In the genomic region with DNA sequence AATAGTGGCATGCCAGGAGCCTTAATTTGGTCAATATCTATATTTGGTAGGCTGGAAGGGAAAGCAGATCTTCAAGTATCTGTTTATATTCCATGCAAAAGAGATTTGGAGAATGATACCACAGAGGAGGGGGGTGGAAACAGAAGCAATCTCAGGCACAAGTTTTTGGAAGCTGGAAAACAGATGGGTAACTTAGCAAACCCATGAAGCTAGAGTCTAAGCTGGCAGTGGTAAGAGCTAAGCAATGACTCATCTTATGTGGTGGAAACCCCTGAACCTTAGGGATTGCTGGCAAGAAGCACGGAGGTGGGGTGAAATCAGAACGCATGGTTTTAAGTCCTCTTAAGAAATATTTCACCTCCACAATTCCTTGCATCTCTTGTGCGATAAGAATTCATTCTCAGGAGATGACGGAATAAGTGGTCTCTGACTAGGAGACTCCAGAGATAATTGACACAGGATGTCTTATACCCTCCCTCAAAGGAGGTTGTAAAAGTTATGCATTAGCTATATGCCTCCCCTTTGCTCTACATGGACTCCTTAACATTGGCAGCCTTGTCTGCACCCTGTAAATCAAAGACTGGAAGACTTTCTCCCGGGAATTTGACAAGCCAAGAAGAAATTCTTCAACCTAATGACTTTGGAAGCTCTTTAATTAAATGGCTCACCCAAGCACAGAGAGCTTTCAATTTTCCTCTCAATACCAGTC, we compare ENCODE assay signal across 32 mouse cellular contexts. TPM values are rescaled to one million over a fixed set of nuclear protein-coding genes. Genes with fewer than 3 reads are reported as not detected.
DNase-seq lines count a peak whose midpoint lies in the region; ATAC-seq lines count a peak whose summit lies in the region.
"Had no signal": no experiment of that assay in that cellular context is flagged by ENCODE, and none has a peak within 500 bp of the region (broad histone marks: within the 10 kb centered on the region; RNA-seq: fewer than 3 reads in every experiment).

No protein-coding gene starts in this region.

- 0 out of 2 replicates have a peak, but pooled peaks cover 3% of the 10 kb centered on the region for H3K9me3 ChIP-seq in midbrain, embryonic 13.5 days
- H3K9me3 ChIP-seq: embryonic facial prominence, embryonic 13.5 days; heart, embryonic 15.5 days; limb, embryonic 10.5 days; limb, embryonic 15.5 days; liver, embryonic 13.5 days; midbrain, embryonic 15.5 days had no signal

- H3K4me3 ChIP-seq in midbrain, embryonic 13.5 days (replicated peaks), result no peak overlapping the region
- H3K4me3 ChIP-seq: embryonic facial prominence, embryonic 13.5 days; heart, embryonic 15.5 days; limb, embryonic 10.5 days; limb, embryonic 15.5 days; liver, embryonic 13.5 days; midbrain, embryonic 15.5 days had no signal

- 84% methylated on average over 5 of the region's 5 CpGs for WGBS in midbrain, embryonic 13.5 days

- H3K4me1 ChIP-seq in midbrain, embryonic 13.5 days (replicated peaks), result no peaks in the 10 kb centered on the region
- H3K4me1 ChIP-seq: embryonic facial prominence, embryonic 13.5 days; heart, embryonic 15.5 days; limb, embryonic 10.5 days; limb, embryonic 15.5 days; liver, embryonic 13.5 days; midbrain, embryonic 15.5 days had no signal

- H3K4me2 ChIP-seq in midbrain, embryonic 13.5 days (replicated peaks), result no peak overlapping the region
- H3K4me2 ChIP-seq: embryonic facial prominence, embryonic 13.5 days; heart, embryonic 15.5 days; limb, embryonic 15.5 days; liver, embryonic 13.5 days; midbrain, embryonic 15.5 days had no signal

- no peaks in the 10 kb centered on the region for H3K36me3 ChIP-seq in midbrain, embryonic 13.5 days
- H3K36me3 ChIP-seq: embryonic facial prominence, embryonic 13.5 days; heart, embryonic 15.5 days; limb, embryonic 10.5 days; limb, embryonic 15.5 days; liver, embryonic 13.5 days; midbrain, embryonic 15.5 days had no signal

- no peak overlapping the region for H3K27ac ChIP-seq in midbrain, embryonic 13.5 days
- H3K27ac ChIP-seq: embryonic facial prominence, embryonic 13.5 days; heart, embryonic 15.5 days; limb, embryonic 10.5 days; limb, embryonic 15.5 days; liver, embryonic 13.5 days; macrophage; midbrain, embryonic 15.5 days had no signal

- DNase-seq in frontal cortex, postnatal 10 days (ENCODE audit: low spot score in 2 of 2), result no peak
- peak; percentile 21 to 54 for DNase-seq in layer of hippocampus, adult 18-20 months (ENCODE audit: low spot score in 2 of 2)
- DNase-seq in layer of hippocampus, adult 9-10 months (ENCODE audit: low spot score), result no peak
- peak; percentile 17 for DNase-seq in 416B (ENCODE audit: low read depth)
- DNase-seq in brain, adult 2 months (ENCODE audit: low read depth, low spot score), result peak; percentile 71
- DNase-seq: adrenal gland, postnatal 14 days; B cell, adult 2 months; cerebellum, adult 2 months; cerebellum, postnatal 14 days; forebrain, postnatal 0 days; gastrocnemius, postnatal 14 days; kidney, adult 9 months; liver, embryonic 13.5 days; lung, adult 18-20 months; lung, postnatal 10 days; right cerebral cortex, postnatal 4 days; thymus, postnatal 4 days had no signal

- no peak overlapping the region for H3K9ac ChIP-seq in midbrain, embryonic 13.5 days (replicated peaks)
- H3K9ac ChIP-seq: embryonic facial prominence, embryonic 13.5 days; forebrain, postnatal 0 days; heart, embryonic 15.5 days; limb, embryonic 15.5 days; liver, embryonic 13.5 days; midbrain, embryonic 15.5 days had no signal

- ATAC-seq in frontal cortex, adult (ENCODE audit: low TSS enrichment), result peak; percentile 94
- ATAC-seq in midbrain, embryonic 13.5 days, result no peak
- ATAC-seq in CD4-positive, CD25-positive, alpha-beta regulatory T cell, adult 4 months, result no peak
- ATAC-seq: forebrain, postnatal 0 days; hindbrain, embryonic 16.5 days; midbrain, embryonic 15.5 days had no signal

- no peaks in the 10 kb centered on the region for H3K27me3 ChIP-seq in midbrain, embryonic 13.5 days
- H3K27me3 ChIP-seq: CH12.LX; embryonic facial prominence, embryonic 13.5 days; heart, embryonic 15.5 days; limb, embryonic 15.5 days; liver, embryonic 13.5 days; midbrain, embryonic 15.5 days had no signal

RNA-seq across cellular contexts. Expression of a gene that starts 51.4 kb away (rescaled TPM):
- 10 to 100 TPM; 14.5 to 17.0 TPM for total RNA-seq in layer of hippocampus, adult 18-20 months (2021)
- polyA plus RNA-seq in midbrain, embryonic 13.5 days (2015; fragmentation: Nextera tagmentation; extraction: Ambion mirVana), result 0.59 and 0.73 TPM in 2 replicates
- 1 to 10 TPM in 1 of 2 experiments, under 1 TPM in 1; 0.53 to 1.5 TPM for polyA plus RNA-seq in CD4-positive, CD25-positive, alpha-beta regulatory T cell, adult 4 months (2017; shearing (Covaris generic))
- total RNA-seq: ES-E14; granulocyte monocyte progenitor cell, adult 5-6 weeks; megakaryocyte-erythroid progenitor cell, adult 5-6 weeks; neutrophil, adult 5-6 weeks had no signal
- polyA plus RNA-seq: liver, embryonic 13.5 days; macrophage had no signal

Comparison
In these comparisons a context has a peak if more than half of its experiments do, and no peak if none do; other contexts are left out.
1. DNase-seq: peak in layer of hippocampus, adult 18-20 months (2 of 2), 416B (single experiment) and brain, adult 2 months (single experiment); none in frontal cortex, postnatal 10 days (0 of 2) and layer of hippocampus, adult 9-10 months (single experiment).